Mouse (Mus musculus) ovary, adult 10 weeks (tissue): ENCODE measurements around the gene Prol1. TPM values are rescaled to one million over a fixed set of nuclear protein-coding genes. Genes with fewer than 3 reads are reported as not detected.

Experiments
- polyA plus RNA-seq: library from polyadenylated mRNA; stranded (reverse); fragments of 350-450 nt; fragmentation: Illumina TruSeq; extraction: RNeasy Lipid Tissue Mini Kit (QIAGEN cat#74804); gene quantifications from one replicate; pipeline ENCODE4 v1.2.3, GENCODE M21; 2014

Prol1 gene
- polyA plus RNA-seq = 1.7 TPM

GRCm38 (mm10) chr5:88317012-88317411 is at the start of gene Prol1:
Gene Prol1 (plus strand): TSS chr5:88317312.

GRCm38 (mm10) chr5:88268619-88269018 is 48.5 kb upstream of the Prol1 start, which contains the start of gene Gm7714:
Gene Gm7714 (plus strand): TSS chr5:88268919.

GRCm38 (mm10) chr5:88375808-88376207 is 58.7 kb downstream of the Prol1 start, which contains the start of gene Amtn:
Gene Amtn (plus strand): TSS chr5:88376108.

Other genes starting within 250 kb of the Prol1 start
- not detected for gene Smr2, start 230.8 kb upstream of the Prol1 start, polyA plus RNA-seq
- gene Gm11116, start 205.8 kb upstream of the Prol1 start, polyA plus RNA-seq = not detected
- not detected for gene Gm11115, start 163.2 kb upstream of the Prol1 start, polyA plus RNA-seq
- not detected for gene Gm7714, start 48.4 kb upstream of the Prol1 start, polyA plus RNA-seq
- not detected for gene Amtn, start 58.8 kb downstream of the Prol1 start, polyA plus RNA-seq
- not detected for gene Ambn, start 138.7 kb downstream of the Prol1 start, polyA plus RNA-seq
- not detected for gene Enam, start 170.7 kb downstream of the Prol1 start, polyA plus RNA-seq
- 8.8 TPM for gene Jchain, start 210.6 kb downstream of the Prol1 start, polyA plus RNA-seq
- 99.1 TPM for gene Utp3, start 237.2 kb downstream of the Prol1 start, polyA plus RNA-seq
- gene Rufy3, start 247.7 kb downstream of the Prol1 start, polyA plus RNA-seq = 45.0 TPM